In the genomic region with DNA sequence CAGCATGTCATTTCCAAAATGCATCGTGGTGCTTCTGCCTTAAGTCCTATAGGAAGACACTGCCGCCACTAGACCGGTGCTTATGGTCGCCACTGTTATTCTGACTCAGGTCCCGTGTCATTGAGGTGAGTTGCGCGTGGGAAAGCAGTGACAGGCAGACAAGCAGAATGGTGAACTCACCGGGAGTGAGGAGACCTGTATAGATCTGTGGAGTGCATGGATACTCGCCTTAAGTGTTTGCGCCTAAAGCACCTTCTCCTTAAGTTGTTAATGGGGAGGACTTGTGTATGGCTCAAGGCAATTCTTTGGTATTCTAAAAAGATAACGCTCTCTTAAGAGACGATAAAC, we compare ENCODE assay signal across 8 mouse cellular contexts. TPM values are rescaled to one million over a fixed set of nuclear protein-coding genes. Genes with fewer than 3 reads are reported as not detected.
DNase-seq lines count a peak whose midpoint lies in the region; ATAC-seq lines count a peak whose summit lies in the region.

No protein-coding gene starts in this region.

- peaks cover 3% of the 10 kb centered on the region; the same call in 1 of the 2 replicates for H3K9me3 ChIP-seq in lung, embryonic 16.5 days (ENCODE audit: control insufficient read depth, low read length)
- no peaks in the 10 kb centered on the region for H3K9me3 ChIP-seq in limb, embryonic 10.5 days (replicated peaks)

- peak overlapping the region; percentile 90 for H3K27ac ChIP-seq in lung, embryonic 16.5 days (ENCODE audit: low read length)
- peak overlapping the region; percentile 90 for H3K27ac ChIP-seq in limb, embryonic 10.5 days

- no peaks in the 10 kb centered on the region for H3K27me3 ChIP-seq in lung, embryonic 16.5 days (ENCODE audit: control insufficient read depth, insufficient read depth, low read depth, low read length)
- H3K27me3 ChIP-seq in limb, embryonic 10.5 days (ENCODE audit: low read depth, poor library complexity, severe bottlenecking), result no peaks in the 10 kb centered on the region

- peak overlapping the region; percentile 93 for H3K4me2 ChIP-seq in lung, embryonic 16.5 days (ENCODE audit: low read depth, low read length)

- 2% methylated on average over 12 of the region's 12 CpGs for WGBS in lung, embryonic 16.5 days
- WGBS in limb, embryonic 10.5 days, result 8% methylated on average over 12 of the region's 12 CpGs

- H3K4me3 ChIP-seq in lung, embryonic 16.5 days (ENCODE audit: low read length), result peak overlapping the region; percentile 92
- peak overlapping the region; percentile 82 for H3K4me3 ChIP-seq in limb, embryonic 10.5 days

- H3K4me1 ChIP-seq in lung, embryonic 16.5 days (replicated peaks; ENCODE audit: control insufficient read depth, insufficient read depth, low read length), result peaks cover 6% of the 10 kb centered on the region; the same call in 1 of the 2 replicates
- H3K4me1 ChIP-seq in limb, embryonic 10.5 days, result peaks cover 13% of the 10 kb centered on the region

- no peak for ATAC-seq in lung, embryonic 16.5 days (ENCODE audit: low read depth)
- peak; percentile 61 for ATAC-seq in erythroblast, adult 5-6 weeks (replicated peaks; ENCODE audit: low FRiP score, poor library complexity, severe bottlenecking)
- ATAC-seq in neutrophil, adult 5-6 weeks (ENCODE audit: extremely low read depth, insufficient number of reproducible peaks, low FRiP score, poor library complexity, severe bottlenecking), result peak; percentile 7; the same call in 1 of the 2 replicates

- DNase-seq in lung, postnatal 36 days, result no peak
- no peak for DNase-seq in limb, embryonic 10.5 days (ENCODE audit: low spot score)
- no peak for DNase-seq in adrenal gland, adult 18-20 months (ENCODE audit: low spot score in 2 of 2)
- no peak for DNase-seq in embryo, embryonic 9.5 days (ENCODE audit: extremely low spot score)
- DNase-seq in frontal cortex, postnatal 25 days (ENCODE audit: low spot score in 2 of 2), result no peak

- H3K36me3 ChIP-seq in lung, embryonic 16.5 days (ENCODE audit: control insufficient read depth, insufficient read depth, low read length), result no peaks in the 10 kb centered on the region
- 0 out of 2 replicates have a peak, but pooled peaks cover 7% of the 10 kb centered on the region for H3K36me3 ChIP-seq in limb, embryonic 10.5 days

- peak overlapping the region; percentile 83 for H3K9ac ChIP-seq in lung, embryonic 16.5 days (ENCODE audit: low read length)

RNA-seq across cellular contexts. Expression of a gene that starts 0.6 kb away (rescaled TPM):
- polyA plus RNA-seq in lung, embryonic 16.5 days (2015; fragmentation: Nextera tagmentation; extraction: Ambion mirVana), result 18.9 and 19.1 TPM in 2 replicates
- total RNA-seq in erythroblast, adult 5-6 weeks (2015; ENCODE audit: low replicate concordance), result 8.1 and 11.5 TPM in 2 replicates
- total RNA-seq in erythroblast, adult 5-6 weeks (2017; ENCODE audit: low replicate concordance), result 17.7 and 18.5 TPM in 2 replicates
- 14.7 and 18.3 TPM in 2 replicates for polyA plus RNA-seq in limb, embryonic 10.5 days (2016; fragmentation: Nextera tagmentation; extraction: Ambion mirVana)
- total RNA-seq in neutrophil, adult 5-6 weeks (2017), result 8.6 and 12.1 TPM in 2 replicates
- total RNA-seq in adrenal gland, adult 18-20 months (2021), result 10 to 100 TPM; 11.9 to 16.2 TPM

RNA-seq across cellular contexts. Expression of a gene that starts 10.5 kb away (rescaled TPM):
- polyA plus RNA-seq in lung, embryonic 16.5 days (2015; fragmentation: Nextera tagmentation; extraction: Ambion mirVana), result 22.1 and 22.2 TPM in 2 replicates
- total RNA-seq in erythroblast, adult 5-6 weeks (2015; ENCODE audit: low replicate concordance), result 710 and 760 TPM in 2 replicates
- 1,348 and 1,485 TPM in 2 replicates for total RNA-seq in erythroblast, adult 5-6 weeks (2017; ENCODE audit: low replicate concordance)
- 10.9 and 11.8 TPM in 2 replicates for polyA plus RNA-seq in limb, embryonic 10.5 days (2016; fragmentation: Nextera tagmentation; extraction: Ambion mirVana)
- 48.3 and 58.0 TPM in 2 replicates for total RNA-seq in neutrophil, adult 5-6 weeks (2017)
- total RNA-seq in adrenal gland, adult 18-20 months (2021), result 10 to 100 TPM; 34.3 to 43.4 TPM

Comparison
In these comparisons a context has a peak if more than half of its experiments do, and no peak if none do; other contexts are left out.
1. RNA of a gene that starts 10.5 kb away (total RNA-seq): 710 to 1,485 TPM in erythroblast, adult 5-6 weeks; 48.3 to 58.0 TPM in neutrophil, adult 5-6 weeks and 34.3 to 43.4 TPM in adrenal gland, adult 18-20 months; every median in the first group is over 10 times any median in the second.